Mouse (Mus musculus): ENCODE measurements around the gene Casz1. TPM values are rescaled to one million over a fixed set of nuclear protein-coding genes. Genes with fewer than 3 reads are reported as not detected.

The Casz1 gene
- total RNA-seq, 1 experiment: 4.0 TPM

GRCm38 (mm10) chr4:148803636-148804035 is 593 bp upstream of the Casz1 start:
- TF ChIP-seq ZNF384 (IDR thresholded peaks at IDR 0.05; ENCODE audit: low read depth, low read length) (0 out of 2 replicates have a peak, but pooled peaks have one; percentile 3), HCFC1 (IDR thresholded peaks at IDR 0.05; ENCODE audit: borderline replicate concordance, insufficient read depth, low read length) (no peak)
- Histone ChIP-seq H3K4me1 (ENCODE audit: control insufficient read depth in 2 of 2, insufficient read depth in 2 of 2, low read length in 2 of 2, poor library complexity in 1 of 2) (peaks cover 0 to 2% of the 10 kb centered on the region in 2 experiments; a peak in 2 of 4 replicates), H3K27ac (ENCODE audit: insufficient read depth, low read depth, low read length, poor library complexity, severe bottlenecking) (no peak overlapping the region), H3K36me3 (ENCODE audit: control insufficient read depth, insufficient read depth, low read length, poor library complexity, severe bottlenecking) (no peaks in the 10 kb centered on the region), H3K4me3 (ENCODE audit: insufficient read depth in 1 of 2, low read depth in 1 of 2, low read length in 2 of 2, poor library complexity in 1 of 2, severe bottlenecking in 1 of 2) (peak overlapping the region in 1 of 2 experiments; percentile 12; a peak in 1 of 4 replicates), H3K9me3 (ENCODE audit: control insufficient read depth, insufficient read depth, low read depth, low read length) (no peaks in the 10 kb centered on the region), H3K9ac (ENCODE audit: insufficient read depth, low read depth, low read length, poor library complexity, severe bottlenecking) (no peak overlapping the region)
- in situ Hi-C loops (cut with MboI; ENCODE audit: low sequenced_read_pairs in 2 of 2, unreplicated experiment in 2 of 2): loop anchor here in 1 of 2 experiments (10.0 kb wide), 1 partner anchor 111 kb away; no protein-coding TSS in a partner anchor
- DNase-seq (ENCODE audit: low read depth, low spot score): no peak

- Histone ChIP-seq H3K9me3 (ENCODE audit: control insufficient read depth, insufficient read depth, low read depth, low read length) (no peaks in the 10 kb centered on the region), H3K4me3 (ENCODE audit: insufficient read depth in 1 of 2, low read depth in 1 of 2, low read length in 2 of 2, poor library complexity in 1 of 2, severe bottlenecking in 1 of 2) (peak overlapping the region; percentile 73 to 78), H3K4me1 (ENCODE audit: control insufficient read depth in 2 of 2, insufficient read depth in 2 of 2, low read length in 2 of 2, poor library complexity in 1 of 2) (peaks cover 0 to 2% of the 10 kb centered on the region in 2 experiments; a peak in 2 of 4 replicates), H3K36me3 (ENCODE audit: control insufficient read depth, insufficient read depth, low read length, poor library complexity, severe bottlenecking) (no peaks in the 10 kb centered on the region), H3K9ac (ENCODE audit: insufficient read depth, low read depth, low read length, poor library complexity, severe bottlenecking) (peak overlapping the region; percentile 72), H3K27ac (ENCODE audit: insufficient read depth, low read depth, low read length, poor library complexity, severe bottlenecking) (no peak overlapping the region)
- no peak for DNase-seq (ENCODE audit: low read depth, low spot score)
- TF ChIP-seq ZC3H11A (IDR thresholded peaks at IDR 0.05; ENCODE audit: borderline replicate concordance, low read depth, low read length) (no peak), CHD2 (IDR thresholded peaks at IDR 0.05; ENCODE audit: low read depth, low read length) (no peak), HCFC1 (IDR thresholded peaks at IDR 0.05; ENCODE audit: borderline replicate concordance, insufficient read depth, low read length) (no peak), MAFK (IDR thresholded peaks at IDR 0.05; ENCODE audit: insufficient read depth, low read depth, low read length) (no peak), ZNF384 (IDR thresholded peaks at IDR 0.05; ENCODE audit: low read depth, low read length) (no peak)
- in situ Hi-C loops (cut with MboI; ENCODE audit: low sequenced_read_pairs in 2 of 2, unreplicated experiment in 2 of 2): loop anchor here (5.0 to 10.0 kb wide), 2 partner anchors 108 to 110 kb away; no protein-coding TSS in a partner anchor
Measured at GRCm38 (mm10) chr4:148804780-148805160, 541 bp downstream of the Casz1 start.

GRCm38 (mm10) chr4:148805161-148805810 is 1.1 kb downstream of the Casz1 start:
- Histone ChIP-seq H3K4me3 (ENCODE audit: insufficient read depth in 1 of 2, low read depth in 1 of 2, low read length in 2 of 2, poor library complexity in 1 of 2, severe bottlenecking in 1 of 2) (peak overlapping the region; percentile 73 to 78), H3K9me3 (ENCODE audit: control insufficient read depth, insufficient read depth, low read depth, low read length) (no peaks in the 10 kb centered on the region), H3K9ac (ENCODE audit: insufficient read depth, low read depth, low read length, poor library complexity, severe bottlenecking) (peak overlapping the region; percentile 72), H3K36me3 (ENCODE audit: control insufficient read depth, insufficient read depth, low read length, poor library complexity, severe bottlenecking) (no peaks in the 10 kb centered on the region), H3K27ac (ENCODE audit: insufficient read depth, low read depth, low read length, poor library complexity, severe bottlenecking) (no peak overlapping the region), H3K4me1 (ENCODE audit: control insufficient read depth in 2 of 2, insufficient read depth in 2 of 2, low read length in 2 of 2, poor library complexity in 1 of 2) (peaks cover 0 to 2% of the 10 kb centered on the region in 2 experiments; a peak in 1 of 4 replicates)
- in situ Hi-C loops (cut with MboI; ENCODE audit: low sequenced_read_pairs in 2 of 2, unreplicated experiment in 2 of 2): loop anchor here (5.0 to 10.0 kb wide), 2 partner anchors 107 to 110 kb away; no protein-coding TSS in a partner anchor
- no peak for DNase-seq (ENCODE audit: low read depth, low spot score)
- TF ChIP-seq CHD2 (IDR thresholded peaks at IDR 0.05; ENCODE audit: low read depth, low read length): no peak
- no peak for TF ChIP-seq HCFC1 (IDR thresholded peaks at IDR 0.05; ENCODE audit: borderline replicate concordance, insufficient read depth, low read length)
- no peak for TF ChIP-seq ZC3H11A (IDR thresholded peaks at IDR 0.05; ENCODE audit: borderline replicate concordance, low read depth, low read length)
- no peak for TF ChIP-seq ZNF384 (IDR thresholded peaks at IDR 0.05; ENCODE audit: low read depth, low read length)
- no peak for TF ChIP-seq MAFK (IDR thresholded peaks at IDR 0.05; ENCODE audit: insufficient read depth, low read depth, low read length)

GRCm38 (mm10) chr4:148805811-148806747 is 1.9 kb downstream of the Casz1 start:
- Histone ChIP-seq H3K27ac (ENCODE audit: insufficient read depth, low read depth, low read length, poor library complexity, severe bottlenecking) (no peak overlapping the region), H3K36me3 (ENCODE audit: control insufficient read depth, insufficient read depth, low read length, poor library complexity, severe bottlenecking) (no peaks in the 10 kb centered on the region), H3K9ac (ENCODE audit: insufficient read depth, low read depth, low read length, poor library complexity, severe bottlenecking) (peak overlapping the region; percentile 72; the same call in 1 of the 2 replicates), H3K4me3 (ENCODE audit: insufficient read depth in 1 of 2, low read depth in 1 of 2, low read length in 2 of 2, poor library complexity in 1 of 2, severe bottlenecking in 1 of 2) (peak overlapping the region; percentile 73 to 78), H3K4me1 (ENCODE audit: control insufficient read depth in 2 of 2, insufficient read depth in 2 of 2, low read length in 2 of 2, poor library complexity in 1 of 2) (no peaks in the 10 kb centered on the region; a peak in 1 of 4 replicates), H3K9me3 (ENCODE audit: control insufficient read depth, insufficient read depth, low read depth, low read length) (no peaks in the 10 kb centered on the region)
- TF ChIP-seq MAFK (IDR thresholded peaks at IDR 0.05; ENCODE audit: insufficient read depth, low read depth, low read length) (no peak), ZC3H11A (IDR thresholded peaks at IDR 0.05; ENCODE audit: borderline replicate concordance, low read depth, low read length) (no peak), CHD2 (IDR thresholded peaks at IDR 0.05; ENCODE audit: low read depth, low read length) (no peak), HCFC1 (IDR thresholded peaks at IDR 0.05; ENCODE audit: borderline replicate concordance, insufficient read depth, low read length) (no peak), ZNF384 (IDR thresholded peaks at IDR 0.05; ENCODE audit: low read depth, low read length) (no peak)
- no peak for DNase-seq (ENCODE audit: low read depth, low spot score)
- in situ Hi-C loops (cut with MboI; ENCODE audit: low sequenced_read_pairs in 2 of 2, unreplicated experiment in 2 of 2): loop anchor here (5.0 to 10.0 kb wide), 2 partner anchors 106 to 109 kb away; no protein-coding TSS in a partner anchor

Data from ES-E14 (cell line).